Mouse (Mus musculus): ENCODE results near the gene Znhit6. TPM values are rescaled to one million over a fixed set of nuclear protein-coding genes. Genes with fewer than 3 reads are reported as not detected.
A peak's percentile ranks its signal among the peaks of the same experiment; 100 is the strongest.

The Znhit6 gene
- total and polyA plus RNA-seq, 2 experiments from 2014 or later, result 8.1 to 36.6 TPM

GRCm38 (mm10) chr3:145652322-145653131 lies 76.5 kb downstream of the Znhit6 start:
- 0 out of 2 replicates have a peak overlapping the region, but pooled peaks have one; percentile 37 for H3K9ac ChIP-seq (replicated peaks; ENCODE audit: low read length, poor library complexity, severe bottlenecking)
- peak overlapping the region; percentile 37 for H3K4me3 ChIP-seq (ENCODE audit: low read depth, low read length)
- ATAC-seq (ENCODE audit: low FRiP score), result no peak
- H3K4me1 ChIP-seq (ENCODE audit: insufficient read depth, low read length), result peaks cover 8% of the 10 kb centered on the region; the same call in 1 of the 2 replicates
- H3K27me3 ChIP-seq (ENCODE audit: insufficient read depth, low read length), result peaks cover 14% of the 10 kb centered on the region; the same call in 1 of the 2 replicates
- peak overlapping the region; percentile 69 for H3K4me2 ChIP-seq (ENCODE audit: low read depth, low read length, poor library complexity, severe bottlenecking)
- WGBS, result 15% methylated on average over 20 of the region's 20 CpGs
- DNase-seq (ENCODE audit: low spot score), result no peak
- no peaks in the 10 kb centered on the region for H3K9me3 ChIP-seq (ENCODE audit: low read length)
- no peak for TF ChIP-seq CTCF (IDR thresholded peaks at IDR 0.05)
- no peaks in the 10 kb centered on the region for H3K36me3 ChIP-seq (ENCODE audit: insufficient read depth, low read length)
- H3K27ac ChIP-seq (ENCODE audit: low read depth, low read length), result no peak overlapping the region

- H3K36me3 ChIP-seq (ENCODE audit: insufficient read depth, low read length), result no peaks in the 10 kb centered on the region
- peaks cover 8% of the 10 kb centered on the region; the same call in 1 of the 2 replicates for H3K27me3 ChIP-seq (ENCODE audit: insufficient read depth, low read length)
- H3K9me3 ChIP-seq (ENCODE audit: low read length), result no peaks in the 10 kb centered on the region
- H3K27ac ChIP-seq (ENCODE audit: low read depth, low read length), result no peak overlapping the region
- no peak for TF ChIP-seq CTCF (IDR thresholded peaks at IDR 0.05)
- DNase-seq (ENCODE audit: low spot score) (peak; percentile 50), ATAC-seq (ENCODE audit: low FRiP score) (no peak)
- 1% methylated on average over 53 of the region's 53 CpGs for WGBS
- peak overlapping the region; percentile 37; the same call in 1 of the 2 replicates for H3K9ac ChIP-seq (replicated peaks; ENCODE audit: low read length, poor library complexity, severe bottlenecking)
- H3K4me1 ChIP-seq (ENCODE audit: insufficient read depth, low read length), result peaks cover 8% of the 10 kb centered on the region; the same call in 1 of the 2 replicates
- H3K4me3 ChIP-seq (ENCODE audit: low read depth, low read length), result peak overlapping the region; percentile 37
- peak overlapping the region; percentile 69 for H3K4me2 ChIP-seq (ENCODE audit: low read depth, low read length, poor library complexity, severe bottlenecking)
Observed at GRCm38 (mm10) chr3:145653191-145653940, 77.4 kb downstream of the Znhit6 start.

- 79% methylated on average over 9 of the region's 9 CpGs for WGBS
- TF ChIP-seq CTCF (IDR thresholded peaks at IDR 0.05), result no peak
- Histone ChIP-seq H3K4me3 (ENCODE audit: low read depth, low read length) (no peak overlapping the region), H3K36me3 (ENCODE audit: insufficient read depth, low read length) (no peaks in the 10 kb centered on the region), H3K27ac (ENCODE audit: low read depth, low read length) (no peak overlapping the region), H3K9me3 (ENCODE audit: low read length) (no peaks in the 10 kb centered on the region), H3K9ac (replicated peaks; ENCODE audit: low read length, poor library complexity, severe bottlenecking) (no peak overlapping the region), H3K27me3 (ENCODE audit: insufficient read depth, low read length) (peaks cover 8% of the 10 kb centered on the region; the same call in 1 of the 2 replicates), H3K4me1 (ENCODE audit: insufficient read depth, low read length) (peaks cover 8% of the 10 kb centered on the region; the same call in 1 of the 2 replicates), H3K4me2 (ENCODE audit: low read depth, low read length, poor library complexity, severe bottlenecking) (no peak overlapping the region)
- ATAC-seq (ENCODE audit: low FRiP score) (no peak), DNase-seq (ENCODE audit: low spot score) (no peak)
Observed at GRCm38 (mm10) chr3:145654028-145654427, 78.0 kb downstream of the Znhit6 start.

Other genes starting within 250 kb of the Znhit6 start
- 3.8 and 4.9 TPM in 2 replicates for gene Ccn1, start 73.8 kb downstream of the Znhit6 start, total RNA-seq (2014; rRNA removed)
- 5.3 and 5.6 TPM in 2 replicates for gene Ccn1, start 73.8 kb downstream of the Znhit6 start, polyA plus RNA-seq (2015; fragmentation: Nextera tagmentation; extraction: Ambion mirVana)
- gene Ddah1, start 182.5 kb downstream of the Znhit6 start, total RNA-seq (2014; rRNA removed), result 162 and 163 TPM in 2 replicates
- 203 and 209 TPM in 2 replicates for gene Ddah1, start 182.5 kb downstream of the Znhit6 start, polyA plus RNA-seq (2015; fragmentation: Nextera tagmentation; extraction: Ambion mirVana)